Mouse (Mus musculus) spleen, adult 2 months (tissue): ENCODE data around the gene Set.

ENCODE experiments used
- CTCF ChIP-seq: fragments of 200-500 bp; IDR thresholded peaks from 2 replicates; pipeline ENCODE4 v1.5.1; 2011; ENCODE audit warnings: mild to moderate bottlenecking, inconsistent platforms; ENCODE audit not compliant: insufficient read depth, insufficient read length, insufficient replicate concordance; ENCODE audit errors: extremely low read depth
- POLR2A ChIP-seq: fragments of 200-500 bp; IDR thresholded peaks from 2 replicates; pipeline ENCODE4 v1.6.1; 2011; ENCODE audit warnings: low read depth, low read length, inconsistent platforms

GRCm38 (mm10) chr2:30111500-30111899 lies 54.3 kb downstream of the Set start:
- TF ChIP-seq POLR2A (no peak), CTCF (no peak)
